Mouse (Mus musculus) liver, embryonic 13.5 days (tissue): Measurements from ENCODE around the gene Acbd6. TPM values are rescaled to one million over a fixed set of nuclear protein-coding genes. Genes with fewer than 3 reads are reported as not detected.

Experiments
- ATAC-seq: fragments of 200-750 bp; cut with Nextera tagmentation; 2 replicates; pipeline ENCODE4 v1.8.0; 2017; ENCODE audit warnings: low read depth, mild to moderate bottlenecking, moderate number of reproducible peaks, moderate library complexity
- DNase-seq: peaks from one replicate; pipeline ENCODE4 v3.0.0; 2022
- H3K27ac ChIP-seq: fragments of 300-500 bp; sonication (generic); 2 replicates; pipeline ENCODE4 v1.5.1; 2015; ENCODE audit warnings: moderate library complexity, mild to moderate bottlenecking, inconsistent platforms
- H3K27me3 ChIP-seq: fragments of 300-500 bp; sonication (generic); 2 replicates; pipeline ENCODE4 v1.6.1; 2015; ENCODE audit warnings: mild to moderate bottlenecking, inconsistent platforms
- H3K36me3 ChIP-seq: fragments of 300-500 bp; sonication (generic); 2 replicates; pipeline ENCODE4 v1.6.1; 2015; ENCODE audit warnings: mild to moderate bottlenecking, inconsistent platforms
- H3K4me1 ChIP-seq: fragments of 300-500 bp; sonication (generic); replicated peaks from 2 replicates; pipeline ENCODE4 v1.6.1; 2015; ENCODE audit warnings: inconsistent platforms
- H3K4me2 ChIP-seq: fragments of 300-500 bp; sonication (generic); 2 replicates; pipeline ENCODE4 v1.6.1; 2015; ENCODE audit warnings: inconsistent platforms, mild to moderate bottlenecking, moderate library complexity
- H3K4me3 ChIP-seq: fragments of 300-500 bp; sonication (generic); replicated peaks from 2 replicates; pipeline ENCODE4 v1.5.1; 2015; ENCODE audit warnings: mild to moderate bottlenecking, inconsistent platforms
- H3K9ac ChIP-seq: fragments of 300-500 bp; sonication (generic); 2 replicates; pipeline ENCODE4 v1.6.1; 2015; ENCODE audit warnings: mild to moderate bottlenecking, inconsistent platforms
- H3K9me3 ChIP-seq: fragments of 300-500 bp; sonication (generic); replicated peaks from 2 replicates; pipeline ENCODE4 v1.6.1; 2016; ENCODE audit warnings: inconsistent platforms
- WGBS: fragments of 180-500 bp; shearing (Covaris S2); methylation state at CpG from one replicate; pipeline ENCODE4 v1.1.7; 2015; ENCODE audit not compliant: insufficient replicate concordance; 5-methylcytosine and 5-hydroxymethylcytosine counted together
- polyA plus RNA-seq: library from polyadenylated mRNA; unstranded; fragments of >200 nt; fragmentation: Nextera tagmentation; extraction: Ambion mirVana; gene quantifications from 2 replicates; pipeline ENCODE4 v1.2.1, GENCODE M21; 2015

Gene Acbd6
- polyA plus RNA-seq, 1 experiment from 2014 or later = 58.1 TPM

DNA sequence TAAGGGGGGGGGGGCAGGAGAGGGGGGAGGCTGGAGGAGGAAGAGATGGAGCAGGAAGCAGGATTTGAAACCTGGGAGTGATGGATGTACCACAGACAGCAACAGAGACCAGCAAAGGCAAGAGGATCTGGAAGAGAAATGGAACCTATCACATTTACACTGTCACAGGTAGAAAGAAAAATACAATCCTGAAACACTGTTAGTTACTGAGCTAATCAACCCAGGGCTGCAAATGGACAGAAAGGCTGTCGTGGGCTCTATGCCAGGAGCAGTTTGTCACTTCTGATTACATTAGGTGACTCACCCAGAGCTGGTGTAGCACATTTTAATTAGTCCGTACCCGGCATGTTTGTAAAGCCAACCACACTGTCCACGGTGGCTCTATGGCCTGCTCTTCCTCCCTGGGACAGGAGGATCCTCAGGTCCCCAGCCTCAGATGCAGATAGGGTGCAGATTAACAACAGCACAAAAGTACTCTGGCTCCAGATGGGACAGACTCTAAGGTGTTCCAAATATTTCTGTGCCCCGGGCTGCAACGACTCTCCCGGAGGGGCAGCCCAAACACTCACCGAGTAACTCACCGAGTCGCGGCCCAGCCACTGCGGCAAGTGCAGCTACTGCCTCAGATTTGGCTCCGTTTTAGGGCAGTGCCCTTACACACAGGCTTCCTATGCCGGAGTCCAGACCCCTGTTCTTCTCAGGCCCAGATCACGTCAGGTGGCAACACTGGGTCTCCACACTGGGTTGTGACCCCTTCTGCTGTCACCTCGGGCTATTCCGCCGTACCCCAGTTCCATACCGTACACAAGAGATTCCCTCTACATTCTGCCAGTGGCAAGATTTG is 28.6 kb upstream of the Acbd6 start:
- H3K27ac ChIP-seq = no peak overlapping the region
- peaks cover 19% of the 10 kb centered on the region for H3K27me3 ChIP-seq
- no peak overlapping the region for H3K9ac ChIP-seq
- no peaks in the 10 kb centered on the region for H3K36me3 ChIP-seq
- H3K4me2 ChIP-seq = no peak overlapping the region
- no peak overlapping the region for H3K4me3 ChIP-seq
- WGBS = 72% methylated on average over 19 of the region's 19 CpGs
- ATAC-seq (no peak), DNase-seq (no peak)
- H3K9me3 ChIP-seq = no peaks in the 10 kb centered on the region
- peaks cover 6% of the 10 kb centered on the region for H3K4me1 ChIP-seq

DNA sequence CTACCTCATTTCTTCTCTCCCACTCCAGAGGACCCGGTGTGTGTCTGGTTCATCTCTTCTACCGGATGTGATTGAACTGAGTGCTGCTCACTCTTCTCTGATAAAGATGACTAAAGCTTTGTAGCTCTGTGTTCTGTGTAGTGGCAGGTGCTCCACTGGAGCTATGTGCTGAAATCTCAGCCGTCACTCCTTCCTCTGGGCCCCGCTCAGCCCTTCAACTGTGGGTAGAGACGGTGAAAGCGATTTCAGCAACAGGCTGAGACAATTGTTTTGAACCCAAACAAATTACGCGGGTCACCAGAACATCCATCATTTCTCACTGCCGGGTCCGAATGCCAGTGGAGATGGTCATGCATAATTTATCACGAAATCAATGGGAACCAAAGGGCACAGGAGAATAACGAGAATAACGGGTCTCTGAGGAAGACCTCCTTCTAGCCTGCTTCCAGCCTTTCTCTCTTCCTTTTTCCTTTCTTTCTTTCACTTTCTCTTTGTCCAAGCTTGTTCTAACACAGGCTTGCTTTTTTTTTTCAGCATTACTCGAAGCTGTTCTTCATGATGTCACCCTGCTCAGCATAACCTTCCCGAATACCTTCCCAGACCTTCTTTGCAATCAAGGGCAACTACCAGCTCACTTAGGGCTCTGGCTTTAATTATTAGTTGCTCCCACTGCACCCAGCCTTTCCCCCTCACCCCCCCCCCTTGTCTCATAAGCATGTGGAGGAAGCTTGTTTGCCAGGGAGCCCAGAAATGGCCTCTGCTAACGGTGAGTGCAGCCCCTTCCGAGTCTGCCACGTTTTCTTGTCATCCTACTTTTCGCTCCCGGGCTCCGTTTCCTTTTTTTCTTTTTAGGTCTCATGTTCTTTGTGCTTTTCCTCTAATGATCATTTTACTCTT is 27.1 kb upstream of the Acbd6 start:
- H3K9ac ChIP-seq = no peak overlapping the region
- 71% methylated on average over 21 of the region's 21 CpGs for WGBS
- peaks cover 6% of the 10 kb centered on the region for H3K4me1 ChIP-seq
- H3K27ac ChIP-seq = no peak overlapping the region
- DNase-seq (no peak), ATAC-seq (no peak)
- H3K36me3 ChIP-seq = no peaks in the 10 kb centered on the region
- no peak overlapping the region for H3K4me2 ChIP-seq
- H3K9me3 ChIP-seq = no peaks in the 10 kb centered on the region
- peaks cover 19% of the 10 kb centered on the region for H3K27me3 ChIP-seq
- no peak overlapping the region for H3K4me3 ChIP-seq

DNA sequence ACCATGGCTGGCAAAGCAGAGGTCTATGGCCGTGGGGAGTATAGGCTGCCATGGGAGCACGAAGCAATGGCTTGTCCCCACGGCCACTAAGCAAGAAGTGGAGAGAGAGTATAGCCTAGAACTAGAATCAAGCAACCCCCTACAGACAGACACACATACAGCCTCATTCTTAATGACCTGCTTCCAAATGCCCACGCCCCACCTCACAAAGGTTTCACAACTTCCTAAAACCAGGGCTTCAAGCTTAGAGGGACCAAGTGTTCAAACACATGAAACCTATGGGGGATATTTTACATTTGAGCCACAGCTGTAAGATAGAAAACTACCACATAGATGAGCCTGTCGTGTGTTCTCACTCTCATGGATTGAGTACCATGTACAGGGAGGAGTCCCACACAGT is 25.5 kb upstream of the Acbd6 start:
- Histone ChIP-seq H3K9me3 (no peaks in the 10 kb centered on the region), H3K9ac (no peak overlapping the region), H3K36me3 (no peaks in the 10 kb centered on the region), H3K4me1 (peaks cover 6% of the 10 kb centered on the region), H3K27ac (no peak overlapping the region), H3K27me3 (peaks cover 7% of the 10 kb centered on the region), H3K4me2 (no peak overlapping the region), H3K4me3 (no peak overlapping the region)
- ATAC-seq (no peak), DNase-seq (no peak)
- 73% methylated on average over 5 of the region's 5 CpGs for WGBS

DNA sequence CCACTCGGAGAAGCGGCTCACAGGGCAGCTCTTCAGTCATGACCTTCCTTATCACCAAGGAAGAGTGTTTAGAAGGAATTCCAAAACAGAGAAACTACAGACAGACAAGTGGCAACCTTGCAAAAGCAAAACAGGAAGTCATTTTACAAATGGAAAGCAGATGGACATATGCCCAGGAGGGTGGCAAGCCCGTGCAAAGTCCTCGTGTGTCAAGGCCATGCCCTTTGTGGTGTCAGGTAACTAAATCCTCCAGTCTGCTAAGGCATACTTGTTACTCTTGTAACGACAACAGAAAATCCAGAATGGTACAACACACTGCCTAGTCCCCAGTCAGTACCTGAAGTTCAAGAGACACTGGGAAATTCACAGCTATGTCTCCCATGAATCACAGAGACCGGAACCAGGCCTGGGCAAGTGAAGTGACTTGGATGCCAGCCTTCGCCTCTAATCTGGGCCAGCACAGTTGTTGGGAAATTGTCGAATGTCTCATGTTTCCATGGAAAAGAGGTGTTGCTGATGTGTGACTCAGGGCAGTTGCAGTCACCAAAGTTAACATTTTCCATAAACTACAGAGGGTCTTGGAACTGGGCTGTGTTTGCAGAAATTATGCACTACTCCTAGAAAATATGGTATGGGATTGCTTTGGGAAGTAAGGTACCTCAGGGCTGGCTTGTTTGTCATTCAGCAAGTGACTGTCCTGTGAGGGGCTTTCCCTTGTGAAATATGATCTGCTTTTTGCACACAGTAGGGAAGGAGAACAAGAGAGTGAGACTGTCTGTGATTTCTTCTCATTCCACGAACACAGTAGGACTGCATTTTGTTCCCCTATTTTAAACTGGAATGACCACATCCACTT is 24.9 kb upstream of the Acbd6 start:
- no peak overlapping the region for H3K4me2 ChIP-seq
- WGBS = 61% methylated on average over 9 of the region's 9 CpGs
- no peak overlapping the region for H3K4me3 ChIP-seq
- ATAC-seq = no peak
- no peak for DNase-seq
- H3K9ac ChIP-seq = no peak overlapping the region
- H3K9me3 ChIP-seq = no peaks in the 10 kb centered on the region
- no peak overlapping the region for H3K27ac ChIP-seq
- peaks cover 1% of the 10 kb centered on the region for H3K4me1 ChIP-seq
- 0 out of 2 replicates have a peak, but pooled peaks cover 2% of the 10 kb centered on the region for H3K27me3 ChIP-seq
- no peaks in the 10 kb centered on the region for H3K36me3 ChIP-seq

DNA sequence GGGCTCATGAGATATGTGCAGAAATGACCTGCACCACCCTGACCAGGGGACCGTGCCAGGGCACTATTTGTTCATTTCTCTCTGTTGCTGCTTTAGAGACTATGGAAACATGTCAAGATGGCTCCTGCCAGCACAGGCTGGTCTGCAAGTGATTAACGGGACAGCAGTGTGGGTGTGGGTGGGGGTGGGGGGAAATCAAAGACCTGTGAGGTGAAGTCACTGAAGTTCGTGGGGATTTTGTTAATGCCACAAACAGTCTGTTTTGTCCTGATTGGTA is 24.3 kb upstream of the Acbd6 start:
- DNase-seq (no peak), ATAC-seq (no peak)
- Histone ChIP-seq H3K36me3 (no peaks in the 10 kb centered on the region), H3K27ac (no peak overlapping the region), H3K4me2 (no peak overlapping the region), H3K9ac (no peak overlapping the region), H3K4me3 (no peak overlapping the region), H3K27me3 (0 out of 2 replicates have a peak, but pooled peaks cover 2% of the 10 kb centered on the region), H3K4me1 (no peaks in the 10 kb centered on the region), H3K9me3 (no peaks in the 10 kb centered on the region)
- 50% methylated on average over 3 of the region's 3 CpGs for WGBS

DNA sequence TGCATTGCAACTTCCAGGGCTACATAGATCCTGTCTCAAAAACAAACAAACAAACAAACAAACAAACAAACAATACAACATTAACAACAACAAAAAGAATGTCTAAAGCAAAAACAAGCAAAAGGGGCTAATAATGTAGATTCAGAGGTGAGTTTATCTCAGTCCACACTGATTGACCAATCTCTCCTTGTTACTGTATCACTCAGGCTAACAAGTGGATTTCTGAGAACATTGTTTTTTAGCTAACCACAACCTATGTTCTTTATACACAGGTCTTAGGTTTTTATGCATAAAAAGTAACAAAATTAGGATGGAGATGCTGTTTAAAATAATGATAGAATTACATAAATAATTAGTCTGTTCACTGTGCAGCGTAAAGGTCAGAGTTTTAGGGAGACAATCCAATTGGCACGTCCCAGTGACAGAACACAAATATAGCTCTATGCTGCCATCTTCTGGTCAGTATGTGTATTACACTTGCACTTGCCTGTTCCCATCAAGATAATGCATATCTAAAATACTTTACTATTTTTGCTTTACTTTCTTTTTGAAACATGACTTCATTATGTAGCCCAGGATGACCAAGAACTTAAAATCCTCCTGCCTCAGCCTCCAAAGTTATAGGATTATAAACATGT is 20.8 kb upstream of the Acbd6 start:
- 16% methylated on average over 2 of the region's 2 CpGs for WGBS
- ATAC-seq (no peak), DNase-seq (peak; percentile 36)
- Histone ChIP-seq H3K4me2 (no peak overlapping the region), H3K9ac (no peak overlapping the region), H3K27ac (no peak overlapping the region), H3K4me3 (no peak overlapping the region), H3K4me1 (no peaks in the 10 kb centered on the region), H3K27me3 (no peaks in the 10 kb centered on the region), H3K36me3 (no peaks in the 10 kb centered on the region), H3K9me3 (no peaks in the 10 kb centered on the region)

DNA sequence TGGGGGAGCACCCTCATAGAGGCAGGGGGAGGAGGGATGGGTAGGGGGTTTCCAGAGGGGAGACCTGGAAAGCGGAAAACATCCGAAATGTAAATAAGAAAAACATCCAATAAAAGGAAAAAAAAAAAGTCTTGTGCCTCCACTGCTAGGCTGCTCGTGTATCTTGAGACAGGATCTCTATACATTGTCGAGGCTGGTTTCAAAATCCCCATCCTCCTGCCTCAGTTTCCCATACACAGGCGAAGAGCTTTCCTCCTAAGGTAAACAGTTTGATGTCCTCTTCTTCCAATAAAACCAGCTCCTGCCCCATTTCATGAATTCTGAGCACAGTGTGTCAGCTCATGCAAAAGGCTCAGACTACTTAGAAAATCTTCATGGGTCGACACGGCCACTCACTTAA is 19.9 kb upstream of the Acbd6 start:
- Histone ChIP-seq H3K27ac (no peak overlapping the region), H3K27me3 (no peaks in the 10 kb centered on the region), H3K9ac (no peak overlapping the region), H3K4me2 (no peak overlapping the region), H3K4me3 (no peak overlapping the region), H3K36me3 (no peaks in the 10 kb centered on the region), H3K4me1 (no peaks in the 10 kb centered on the region), H3K9me3 (no peaks in the 10 kb centered on the region)
- WGBS = 57% methylated on average over 7 of the region's 7 CpGs
- ATAC-seq = no peak
- DNase-seq = no peak

DNA sequence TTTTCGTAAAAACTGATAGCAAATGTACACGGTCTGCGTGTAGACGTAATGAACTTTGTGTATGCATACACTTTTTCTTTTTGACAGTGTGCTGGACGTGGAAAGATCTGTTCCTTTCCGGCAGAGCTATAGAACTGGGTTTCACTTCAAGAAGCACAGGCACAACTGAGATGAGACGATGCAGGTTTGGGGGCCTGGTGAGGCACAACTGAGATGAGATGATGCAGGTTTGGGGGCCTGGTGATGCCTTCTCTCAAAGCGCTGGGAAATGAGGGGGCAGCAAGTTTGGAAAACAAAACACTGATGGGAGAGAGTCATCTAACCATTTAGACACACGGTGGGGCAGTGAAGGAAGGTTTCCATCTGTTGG is 293 bp upstream of the Acbd6 start:
- peak overlapping the region; percentile 94 for H3K9ac ChIP-seq
- H3K4me3 ChIP-seq = peak overlapping the region; percentile 91
- 0 out of 2 replicates have a peak, but pooled peaks cover 3% of the 10 kb centered on the region for H3K9me3 ChIP-seq
- no peaks in the 10 kb centered on the region for H3K36me3 ChIP-seq
- 58% methylated on average over 9 of the region's 9 CpGs for WGBS
- H3K27me3 ChIP-seq = no peaks in the 10 kb centered on the region
- H3K4me2 ChIP-seq = peak overlapping the region; percentile 82
- H3K4me1 ChIP-seq = peaks cover 36% of the 10 kb centered on the region
- no peak for DNase-seq
- 0 out of 2 replicates have a peak overlapping the region, but pooled peaks have one; percentile 81 for H3K27ac ChIP-seq
- ATAC-seq = no peak; the same call in 1 of the 2 replicates

DNA sequence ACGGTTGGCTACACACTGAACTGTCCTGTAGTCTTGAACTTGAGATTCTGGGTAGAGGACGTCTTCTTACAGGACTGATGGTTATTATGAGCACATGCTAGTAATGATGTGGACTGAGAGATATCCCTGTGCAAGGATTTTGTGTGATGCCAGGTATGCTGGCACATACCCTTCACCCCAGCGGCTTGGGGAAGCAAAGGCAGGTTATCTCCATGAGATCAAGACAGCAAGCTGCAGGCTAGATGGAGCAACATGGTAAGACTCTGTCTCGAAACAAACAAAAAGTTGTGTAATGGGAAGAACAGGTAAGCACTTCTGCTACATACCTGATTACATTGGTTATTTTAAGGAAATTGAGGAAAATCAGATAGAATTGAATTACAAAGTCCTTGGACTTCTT is 2.1 kb downstream of the Acbd6 start:
- 62% methylated on average over 4 of the region's 4 CpGs for WGBS
- peaks cover 5% of the 10 kb centered on the region for H3K36me3 ChIP-seq
- DNase-seq (no peak), ATAC-seq (no peak)
- no peaks in the 10 kb centered on the region for H3K27me3 ChIP-seq
- peak overlapping the region; percentile 91 for H3K4me3 ChIP-seq
- peak overlapping the region; percentile 82 for H3K4me2 ChIP-seq
- H3K27ac ChIP-seq = no peak overlapping the region
- H3K9ac ChIP-seq = peak overlapping the region; percentile 49
- H3K9me3 ChIP-seq = no peaks in the 10 kb centered on the region
- peaks cover 44% of the 10 kb centered on the region for H3K4me1 ChIP-seq

DNA sequence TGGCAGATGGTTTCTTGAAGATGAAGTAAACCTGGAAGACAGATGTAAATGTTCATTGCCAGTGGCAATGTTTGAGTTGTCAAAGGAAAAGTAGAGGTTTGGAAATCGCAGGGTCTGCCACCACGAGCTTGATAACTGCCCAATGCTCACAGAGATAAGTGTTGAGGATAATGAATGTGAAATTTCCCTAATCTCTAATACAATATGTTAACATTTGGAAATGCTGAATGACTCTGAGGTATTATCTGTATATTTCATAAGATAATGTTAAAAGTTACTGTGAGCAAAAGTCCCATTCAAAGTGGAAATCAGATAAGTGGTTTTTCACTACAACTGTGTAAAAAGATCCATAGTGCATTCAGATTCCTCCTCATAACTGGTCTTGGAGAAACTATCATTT is 2.8 kb downstream of the Acbd6 start:
- ATAC-seq = no peak
- peaks cover 12% of the 10 kb centered on the region for H3K36me3 ChIP-seq
- H3K27me3 ChIP-seq = no peaks in the 10 kb centered on the region
- DNase-seq = no peak
- no peaks in the 10 kb centered on the region for H3K9me3 ChIP-seq
- no peak overlapping the region for H3K9ac ChIP-seq
- H3K4me3 ChIP-seq = peak overlapping the region; percentile 21
- WGBS = 23% methylated on average over 2 of the region's 2 CpGs
- peaks cover 44% of the 10 kb centered on the region for H3K4me1 ChIP-seq
- peak overlapping the region; percentile 82 for H3K4me2 ChIP-seq
- no peak overlapping the region for H3K27ac ChIP-seq
